Mouse (Mus musculus): ENCODE measurements at regions not wholly inside any gene's neighbourhood (a gene's known extent, or its start where the extent isn't known, plus 50 kb on each side); places are given as distances from the start of the nearest gene placed in this dataset.

- Histone ChIP-seq H3K36me3 (ENCODE audit: control insufficient read depth in 1 of 2, insufficient read depth in 2 of 2, low read length in 2 of 2) (no peaks in the 10 kb centered on the region), H3K27ac (ENCODE audit: control insufficient read depth, low read depth, low read length) (no peak overlapping the region), H3K4me3 (ENCODE audit: control insufficient read depth in 1 of 2, insufficient read depth in 1 of 2, low read depth in 2 of 2, low read length in 2 of 2) (no peak overlapping the region), H3K4me1 (ENCODE audit: control insufficient read depth in 1 of 2, insufficient read depth in 2 of 2, low read length in 2 of 2) (no peaks in the 10 kb centered on the region), H3K9ac (ENCODE audit: control insufficient read depth, low read depth, low read length, poor library complexity, severe bottlenecking) (no peak overlapping the region), H3K9me3 (replicated peaks; ENCODE audit: insufficient read depth, low read length) (no peaks in the 10 kb centered on the region), H3K27me3 (ENCODE audit: control insufficient read depth in 1 of 2, insufficient read depth in 2 of 2, low read length in 2 of 2) (no peaks in the 10 kb centered on the region), H3K79me2 (ENCODE audit: control insufficient read depth, insufficient read depth, low read length, poor library complexity) (no peaks in the 10 kb centered on the region)
- TF ChIP-seq NELFE (IDR thresholded peaks at IDR 0.05; ENCODE audit: low read depth, low read length), result no peak
- no peak for TF ChIP-seq CTCF (IDR thresholded peaks at IDR 0.05 in 2 of 3, conservative IDR thresholded peaks at IDR 0.05 in 1 of 3; ENCODE audit: control insufficient read depth in 1 of 3, insufficient read depth in 1 of 3, low read depth in 2 of 3, low read length in 3 of 3, poor library complexity in 1 of 3, severe bottlenecking in 1 of 3)
- no peak for TF ChIP-seq ZMIZ1 (IDR thresholded peaks at IDR 0.05; ENCODE audit: low read depth, low read length)
- TF ChIP-seq EP300 (IDR thresholded peaks at IDR 0.05; ENCODE audit: low read depth in 1 of 2, low read length in 2 of 2), result no peak
- no peak for TF ChIP-seq KAT2A (conservative IDR thresholded peaks at IDR 0.05; ENCODE audit: low read depth, low read length)
- no peak for TF ChIP-seq ELF1 (IDR thresholded peaks at IDR 0.05; ENCODE audit: low read depth, low read length)
- TF ChIP-seq ZNF384 (IDR thresholded peaks at IDR 0.05; ENCODE audit: low read depth, low read length), result no peak
- TF ChIP-seq MYC (IDR thresholded peaks at IDR 0.05; ENCODE audit: low read depth, low read length), result no peak
- TF ChIP-seq USF2 (IDR thresholded peaks at IDR 0.05; ENCODE audit: borderline replicate concordance in 1 of 2, insufficient read depth in 1 of 2, low read depth in 1 of 2, low read length in 2 of 2), result no peak
- no peak for TF ChIP-seq CHD1 (IDR thresholded peaks at IDR 0.05; ENCODE audit: low read depth, low read length)
- TF ChIP-seq UBTF (IDR thresholded peaks at IDR 0.05; ENCODE audit: borderline replicate concordance, insufficient read depth, low read depth, low read length), result no peak
- TF ChIP-seq E2F4 (IDR thresholded peaks at IDR 0.05; ENCODE audit: borderline replicate concordance, low read depth, low read length), result no peak
- no peak for TF ChIP-seq MXI1 (IDR thresholded peaks at IDR 0.05; ENCODE audit: low read depth, low read length)
- no peak for DNase-seq (ENCODE audit: low read depth, low spot score)
Observed at GRCm38 (mm10) chrX:129309380-129309779, 440.2 kb upstream of the Diaph2 start.

- H3K4me3 ChIP-seq (ENCODE audit: control insufficient read depth in 1 of 2, insufficient read depth in 1 of 2, low read depth in 2 of 2, low read length in 2 of 2), result no peak overlapping the region
- H3K27me3 ChIP-seq (ENCODE audit: control insufficient read depth in 1 of 2, insufficient read depth in 2 of 2, low read length in 2 of 2), result no peaks in the 10 kb centered on the region
- no peak overlapping the region for H3K9ac ChIP-seq (ENCODE audit: control insufficient read depth, low read depth, low read length, poor library complexity, severe bottlenecking)
- no peaks in the 10 kb centered on the region for H3K9me3 ChIP-seq (replicated peaks; ENCODE audit: insufficient read depth, low read length)
- no peak overlapping the region for H3K27ac ChIP-seq (ENCODE audit: control insufficient read depth, low read depth, low read length)
- H3K36me3 ChIP-seq (ENCODE audit: control insufficient read depth in 1 of 2, insufficient read depth in 2 of 2, low read length in 2 of 2), result no peaks in the 10 kb centered on the region; a peak in 1 of 4 replicates
- H3K79me2 ChIP-seq (ENCODE audit: control insufficient read depth, insufficient read depth, low read length, poor library complexity), result no peaks in the 10 kb centered on the region
- TF ChIP-seq SMC3 (IDR thresholded peaks at IDR 0.05; ENCODE audit: low read depth, low read length) (no peak), E2F4 (IDR thresholded peaks at IDR 0.05; ENCODE audit: borderline replicate concordance, low read depth, low read length) (no peak), GATA1 (IDR thresholded peaks at IDR 0.05; ENCODE audit: low read depth, low read length) (no peak), RAD21 (IDR thresholded peaks at IDR 0.05; ENCODE audit: low read depth, low read length) (no peak), POLR2AphosphoS2 (IDR thresholded peaks at IDR 0.05; ENCODE audit: low read length) (no peak), ETS1 (IDR thresholded peaks at IDR 0.05; ENCODE audit: low read depth, low read length) (no peak), KAT2A (conservative IDR thresholded peaks at IDR 0.05; ENCODE audit: low read depth, low read length) (no peak), MEF2A (IDR thresholded peaks at IDR 0.05; ENCODE audit: extremely low read depth, insufficient replicate concordance, low read depth, low read length, poor library complexity, severe bottlenecking) (no peak), ZMIZ1 (IDR thresholded peaks at IDR 0.05; ENCODE audit: low read depth, low read length) (no peak), MYC (IDR thresholded peaks at IDR 0.05; ENCODE audit: low read depth, low read length) (no peak), CHD1 (IDR thresholded peaks at IDR 0.05; ENCODE audit: low read depth, low read length) (no peak), JUND (IDR thresholded peaks at IDR 0.05; ENCODE audit: low read depth, low read length) (no peak), GABPA (IDR thresholded peaks at IDR 0.05; ENCODE audit: low read depth, low read length) (no peak), ZKSCAN1 (IDR thresholded peaks at IDR 0.05; ENCODE audit: low read depth, low read length) (no peak), MXI1 (IDR thresholded peaks at IDR 0.05; ENCODE audit: low read depth, low read length) (no peak), EP300 (IDR thresholded peaks at IDR 0.05; ENCODE audit: low read depth in 1 of 2, low read length in 2 of 2) (no peak), USF2 (IDR thresholded peaks at IDR 0.05; ENCODE audit: borderline replicate concordance in 1 of 2, insufficient read depth in 1 of 2, low read depth in 1 of 2, low read length in 2 of 2) (no peak), MAFK (IDR thresholded peaks at IDR 0.05; ENCODE audit: borderline replicate concordance, low read depth, low read length) (no peak), POLR2AphosphoS5 (IDR thresholded peaks at IDR 0.05; ENCODE audit: borderline replicate concordance, low read depth, low read length) (no peak)
- DNase-seq (ENCODE audit: low read depth, low spot score), result no peak
- no peaks in the 10 kb centered on the region for H3K4me1 ChIP-seq (ENCODE audit: control insufficient read depth in 1 of 2, insufficient read depth in 2 of 2, low read length in 2 of 2)
Observed at GRCm38 (mm10) chrX:129329441-129329840, 420.1 kb upstream of the Diaph2 start.

Measured in MEL (cell line).